Mouse (Mus musculus) left cerebral cortex, adult 2 months (tissue): Measurements from ENCODE around the gene Gm10447. TPM values are rescaled to one million over a fixed set of nuclear protein-coding genes. Genes with fewer than 3 reads are reported as not detected.

Source experiments
- DNase-seq, 2 experiments: peaks; one replicate each; pipeline ENCODE4 v3.0.0; 2021 to 2022; ENCODE audit warnings: low spot score in 2 of 2, mixed read lengths in 1 of 2; ENCODE audit errors: extremely low spot score in 1 of 2
- H3K27ac ChIP-seq: fragments of 200-600 bp; 2 replicates; pipeline ENCODE4 v1.8.1; 2022
- H3K4me3 ChIP-seq: fragments of 200-600 bp; 2 replicates; pipeline ENCODE4 v1.8.1; 2022
- CTCF ChIP-seq: fragments of 200-600 bp; IDR thresholded peaks from 2 replicates; pipeline ENCODE4 v1.8.1; 2022; ENCODE audit warnings: antibody characterized with exemption, mild to moderate bottlenecking, moderate library complexity
- intact Hi-C: fragments of 180-260 bp; cut with DNase I; formaldehyde crosslinking; loops from one replicate; pipeline ENCODE4 v1.15.1; 2025
- total RNA-seq, 2 experiments: library from RNA; stranded (reverse); gene quantifications; 2 replicates each; pipeline ENCODE4 v1.2.3; 2021

Gm10447 gene
- total RNA-seq, 2 experiments from 2014 or later = 0.33 to 0.34 TPM

DNA sequence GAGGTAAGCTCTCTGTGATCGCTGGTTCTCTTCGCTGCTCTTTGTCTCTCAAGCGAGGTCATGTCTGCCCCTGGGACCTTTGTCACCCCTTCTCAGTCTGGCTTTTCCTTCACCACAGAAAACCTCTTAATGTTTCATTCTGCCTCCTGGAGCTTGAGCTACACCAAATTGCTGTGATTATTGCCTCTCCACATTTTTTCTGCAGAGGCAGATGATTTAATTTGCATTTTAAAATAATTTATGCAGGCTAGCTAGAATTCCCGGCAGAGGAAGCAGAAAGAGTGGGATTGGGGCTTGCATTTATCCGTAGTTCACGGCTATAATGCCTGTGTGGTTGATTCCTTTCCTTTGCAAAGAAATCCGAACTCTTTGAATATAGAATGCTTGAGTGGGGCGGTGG, 18.7 kb upstream of the Gm10447 start:
- TF ChIP-seq CTCF = no peak
- H3K27ac ChIP-seq = peak overlapping the region; percentile 79
- peak overlapping the region; percentile 28 for H3K4me3 ChIP-seq
- no peak for DNase-seq
- intact Hi-C loops = no loop called here

DNA sequence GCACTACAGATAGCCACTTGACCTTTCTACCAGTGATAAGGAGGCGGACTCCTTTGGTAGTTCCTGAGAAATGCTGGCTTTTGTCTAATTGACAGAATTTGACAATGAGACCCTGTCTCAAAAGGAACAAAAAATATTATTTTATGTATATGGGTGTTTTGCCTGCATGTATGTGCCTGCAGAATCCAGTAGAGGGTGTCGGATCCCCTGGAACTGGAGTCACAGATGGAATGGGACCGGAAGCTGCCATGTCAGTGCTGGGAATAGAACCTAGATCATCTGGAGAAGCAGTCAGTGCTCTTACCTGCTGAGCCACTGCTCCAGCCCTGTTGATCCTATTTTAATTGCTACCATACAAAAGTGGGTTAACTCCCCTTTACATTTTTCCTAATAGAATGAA, 15.8 kb upstream of the Gm10447 start:
- no peak overlapping the region for H3K27ac ChIP-seq
- no peak overlapping the region for H3K4me3 ChIP-seq
- intact Hi-C loops = loop anchor here (5.0 kb wide), 1 partner anchor 95 kb away; the partner anchor contains the start of gene Kif3a
- TF ChIP-seq CTCF = peak; percentile 39
- no peak for DNase-seq

DNA sequence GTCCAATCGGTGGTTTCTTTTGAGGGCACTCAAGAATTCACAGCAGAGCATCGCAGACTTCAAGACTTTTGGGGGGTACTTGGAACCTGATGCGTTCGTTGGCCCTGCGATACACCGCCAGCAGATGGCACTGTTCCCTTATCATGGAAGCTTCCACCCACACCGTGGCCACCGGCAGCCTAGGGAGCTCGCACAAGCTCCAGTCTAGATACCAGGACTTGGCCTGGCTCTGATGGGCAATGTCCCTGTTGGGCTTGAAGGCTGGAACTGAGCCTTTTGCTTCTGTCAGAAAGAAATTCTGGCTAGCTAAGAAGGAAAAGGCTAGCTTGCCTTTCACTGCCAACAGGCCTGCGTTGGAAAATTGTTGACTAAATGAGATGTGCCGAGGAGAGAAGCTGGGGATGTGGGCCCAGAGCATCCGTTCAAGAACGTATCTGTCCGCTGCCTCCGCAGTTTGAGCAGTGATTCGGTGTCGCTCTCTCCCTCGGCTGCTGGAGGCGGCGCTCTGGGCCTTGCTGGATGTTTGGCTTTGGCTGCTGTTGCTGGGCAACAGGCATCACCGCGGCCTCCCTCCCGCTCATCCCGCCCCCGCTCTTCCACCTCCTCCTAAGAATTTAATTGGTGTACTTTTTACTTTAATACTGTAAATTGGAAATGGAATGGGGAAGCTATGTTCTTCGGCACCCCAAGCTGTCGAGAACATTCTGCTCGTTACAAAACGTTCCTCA, 13.2 kb upstream of the Gm10447 start, which contains the start of gene Gm9837:
Gene Gm9837 (minus strand): TSS at position 512 of the 728 bp plus-strand sequence.
- intact Hi-C loops = loop anchor here (1.0 to 10.0 kb wide), 7 partner anchors 27 to 375 kb away; partner anchors contain the start of gene Kif3a
- peak; percentile 92 for TF ChIP-seq CTCF
- Histone ChIP-seq H3K4me3 (peak within 1 kb of the TSS; percentile 29), H3K27ac (peak within 1 kb of the TSS; percentile 85)
- peak; percentile 91 to 94 for DNase-seq

DNA sequence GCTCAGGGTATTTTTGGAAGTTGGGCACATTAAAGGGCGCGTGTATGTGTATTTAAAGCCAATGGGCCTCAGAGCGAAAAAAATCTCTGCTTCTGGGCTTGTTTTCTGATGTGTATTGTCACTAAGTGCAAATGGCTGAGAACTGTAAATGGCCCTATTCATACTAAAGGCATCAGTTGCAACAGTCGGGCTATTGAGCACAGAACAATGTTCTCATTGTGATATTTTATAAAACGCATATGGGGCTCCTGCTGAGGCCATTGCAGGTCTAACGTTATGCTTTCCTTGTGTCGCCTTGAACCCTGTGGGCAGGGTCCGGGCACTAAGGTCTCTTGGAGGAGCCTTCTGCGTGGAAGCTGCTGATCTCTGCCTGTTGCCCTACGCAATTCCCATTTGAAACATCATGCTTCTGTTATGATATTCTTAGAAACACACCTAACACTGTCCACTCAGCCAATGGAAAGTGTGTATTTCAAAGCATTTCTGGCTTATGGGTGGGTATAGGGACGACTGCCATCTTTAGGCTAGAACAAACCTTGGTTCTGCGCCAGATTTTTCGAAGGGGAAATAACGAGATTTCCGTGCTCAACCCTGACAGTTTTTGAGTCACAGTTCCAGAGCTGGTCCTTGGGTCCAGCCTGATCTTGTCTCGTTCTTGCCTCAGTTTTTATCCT, 12.5 kb upstream of the Gm10447 start:
- intact Hi-C loops = loop anchor here (10.0 kb wide), 1 partner anchor 375 kb away; no protein-coding TSS in a partner anchor
- H3K27ac ChIP-seq = peak overlapping the region; percentile 85
- no peak overlapping the region; the same call in 1 of the 2 replicates for H3K4me3 ChIP-seq
- TF ChIP-seq CTCF = no peak
- peak in 1 of 2 experiments; percentile 33 for DNase-seq

DNA sequence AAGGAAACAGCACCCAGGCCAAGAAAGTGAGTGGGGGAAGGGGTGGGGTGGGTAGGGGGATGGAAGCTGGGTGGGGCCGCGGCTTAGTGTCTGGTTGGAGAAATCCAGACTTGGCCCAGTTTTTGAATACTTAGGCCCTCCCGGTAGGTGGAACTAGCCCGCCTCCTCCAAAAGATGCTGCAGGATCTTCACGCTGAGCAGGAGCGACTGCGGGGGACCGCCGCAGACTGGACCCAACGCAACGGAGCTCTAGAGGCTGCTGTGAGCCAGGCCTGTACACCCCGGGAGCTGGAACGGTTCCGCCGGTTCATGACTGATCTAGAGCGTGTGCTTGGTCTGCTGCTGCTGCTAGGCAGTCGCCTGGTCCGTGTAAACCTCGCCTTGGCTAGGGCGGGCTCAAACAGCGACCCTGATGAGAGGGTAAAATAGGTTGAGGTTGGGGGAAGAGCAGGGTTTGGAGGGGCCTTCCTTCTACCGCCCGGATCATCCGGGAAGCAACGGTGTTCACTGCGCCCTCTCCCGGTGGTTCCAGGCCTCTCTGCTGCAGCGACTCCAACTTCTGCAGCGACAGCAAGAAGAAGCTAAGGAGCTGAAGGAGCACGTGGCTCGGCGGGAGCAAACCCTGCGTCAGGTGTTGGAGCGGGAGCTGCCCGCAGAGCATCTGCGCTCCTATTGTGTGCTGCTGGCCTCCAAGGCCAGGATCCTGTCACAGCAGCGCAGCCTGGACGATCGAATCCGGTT, 9.5 kb upstream of the Gm10447 start:
- Histone ChIP-seq H3K4me3 (peak overlapping the region; percentile 38), H3K27ac (peak overlapping the region; percentile 77)
- peak; percentile 85 for TF ChIP-seq CTCF
- DNase-seq = peak; percentile 85 to 86
- intact Hi-C loops = loop anchor here (10.0 kb wide), 1 partner anchor 378 kb away; no protein-coding TSS in a partner anchor

DNA sequence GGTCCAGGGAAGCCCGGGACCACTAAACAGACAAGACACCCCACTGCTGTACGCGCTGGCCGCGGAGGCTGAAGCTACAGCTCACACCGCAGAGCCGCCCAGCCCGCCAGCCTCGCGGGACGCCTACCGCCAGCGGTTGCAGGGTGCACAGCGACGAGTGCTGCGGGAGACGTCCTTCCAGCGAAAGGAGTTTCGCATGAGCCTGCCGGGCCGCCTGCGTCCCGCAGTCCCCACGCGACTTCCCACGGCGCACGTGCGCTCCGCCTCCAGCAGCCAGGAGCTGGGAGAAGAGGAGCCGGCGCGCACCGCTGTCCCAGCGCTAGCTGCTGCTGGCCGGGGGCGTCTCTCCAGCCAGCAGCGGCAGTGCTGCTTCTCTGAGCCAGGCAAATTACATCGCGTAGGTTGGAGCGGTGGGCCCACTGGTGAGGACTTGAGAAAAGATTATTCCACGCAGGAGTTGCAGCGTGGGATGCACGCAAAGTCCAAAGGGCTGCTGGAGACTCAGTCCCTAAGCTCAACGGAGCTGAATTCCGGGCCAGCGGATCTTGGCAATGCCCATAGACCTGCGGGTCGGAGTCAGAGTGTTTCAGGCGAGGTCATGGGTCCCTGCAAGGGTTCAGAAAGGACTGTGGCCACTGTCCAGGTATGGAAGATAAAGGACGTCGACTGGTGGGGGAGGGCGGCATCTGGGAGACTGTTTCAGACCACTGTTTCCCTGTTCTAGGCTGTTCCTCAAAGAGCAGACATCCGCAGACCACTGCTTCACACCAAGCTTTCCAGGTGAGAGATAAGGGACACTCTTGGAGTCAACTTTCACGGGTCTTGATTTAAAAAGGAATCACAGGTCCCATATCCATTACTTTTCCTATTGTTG, 6.9 kb upstream of the Gm10447 start:
- DNase-seq = peak; percentile 75 to 78
- H3K27ac ChIP-seq = peak overlapping the region; percentile 74
- H3K4me3 ChIP-seq = peak overlapping the region; percentile 49
- TF ChIP-seq CTCF = no peak
- intact Hi-C loops = loop anchor here (10.0 kb wide), 1 partner anchor 381 kb away; no protein-coding TSS in a partner anchor

DNA sequence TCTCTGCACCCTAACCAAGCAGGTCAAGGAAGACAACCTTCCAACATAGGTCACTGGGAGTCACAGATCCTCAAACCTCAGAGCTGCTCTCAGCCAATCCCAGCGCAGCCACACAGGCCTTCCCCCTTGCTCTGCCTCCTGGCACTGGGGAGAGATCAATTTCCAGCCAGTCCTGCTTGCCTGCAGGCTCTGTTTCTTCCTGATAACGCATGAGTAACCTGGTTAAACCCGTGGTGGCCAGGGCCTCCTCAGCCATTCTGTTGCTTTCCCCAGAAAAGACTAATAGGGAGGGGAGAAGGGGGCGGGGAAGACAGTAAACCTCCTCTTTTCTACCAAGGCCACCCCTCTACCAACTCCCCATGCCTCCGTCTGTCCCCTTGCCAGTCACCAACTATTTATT, 4.8 kb upstream of the Gm10447 start:
- Histone ChIP-seq H3K4me3 (no peak overlapping the region), H3K27ac (no peak overlapping the region)
- no peak for TF ChIP-seq CTCF
- intact Hi-C loops = loop anchor here (10.0 kb wide), 1 partner anchor 383 kb away; no protein-coding TSS in a partner anchor
- no peak for DNase-seq

DNA sequence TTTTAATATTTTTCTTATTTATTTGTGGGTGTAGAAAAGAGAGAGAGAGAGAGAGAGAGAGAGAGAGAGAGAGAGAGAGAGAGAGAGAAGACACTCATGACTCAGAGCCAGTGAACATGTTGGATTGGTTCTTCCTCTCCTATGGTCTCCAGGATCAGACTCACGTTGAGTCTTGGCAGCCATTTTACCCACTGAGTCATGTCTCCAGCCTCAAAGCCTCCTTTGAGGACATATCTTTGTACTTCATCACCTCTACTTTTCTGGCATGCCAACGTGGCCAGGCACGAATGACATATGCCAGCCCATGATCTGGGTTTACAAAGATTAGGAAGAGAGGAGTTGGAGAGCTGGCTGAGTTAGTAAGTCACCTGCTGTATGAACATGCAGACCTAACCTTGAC, 3.3 kb upstream of the Gm10447 start:
- H3K4me3 ChIP-seq = no peak overlapping the region
- no peak for DNase-seq
- intact Hi-C loops = loop anchor here (10.0 kb wide), 1 partner anchor 385 kb away; no protein-coding TSS in a partner anchor
- no peak overlapping the region for H3K27ac ChIP-seq
- TF ChIP-seq CTCF = no peak

DNA sequence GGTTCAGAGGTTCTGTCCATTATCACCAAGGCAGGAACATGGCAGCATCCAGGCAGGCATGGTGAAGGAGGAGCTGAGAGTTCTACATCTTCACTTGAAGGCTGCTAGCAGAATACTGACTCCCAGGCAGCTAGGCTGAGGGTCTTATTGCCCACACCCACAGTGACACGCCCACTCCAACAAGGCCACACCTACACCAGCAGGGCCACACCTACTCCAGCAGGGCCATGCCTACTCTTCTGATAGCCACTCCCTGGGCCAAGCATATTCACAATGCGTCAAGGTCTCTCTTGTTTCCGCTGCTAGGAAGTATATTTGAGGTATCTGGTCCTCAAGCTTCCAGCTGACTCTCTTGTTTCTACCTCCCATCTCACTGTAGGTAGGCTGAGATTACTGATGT, 2.1 kb upstream of the Gm10447 start:
- no peak for DNase-seq
- no peak for TF ChIP-seq CTCF
- intact Hi-C loops = loop anchor here (10.0 kb wide), 1 partner anchor 1044 kb away; no protein-coding TSS in a partner anchor

DNA sequence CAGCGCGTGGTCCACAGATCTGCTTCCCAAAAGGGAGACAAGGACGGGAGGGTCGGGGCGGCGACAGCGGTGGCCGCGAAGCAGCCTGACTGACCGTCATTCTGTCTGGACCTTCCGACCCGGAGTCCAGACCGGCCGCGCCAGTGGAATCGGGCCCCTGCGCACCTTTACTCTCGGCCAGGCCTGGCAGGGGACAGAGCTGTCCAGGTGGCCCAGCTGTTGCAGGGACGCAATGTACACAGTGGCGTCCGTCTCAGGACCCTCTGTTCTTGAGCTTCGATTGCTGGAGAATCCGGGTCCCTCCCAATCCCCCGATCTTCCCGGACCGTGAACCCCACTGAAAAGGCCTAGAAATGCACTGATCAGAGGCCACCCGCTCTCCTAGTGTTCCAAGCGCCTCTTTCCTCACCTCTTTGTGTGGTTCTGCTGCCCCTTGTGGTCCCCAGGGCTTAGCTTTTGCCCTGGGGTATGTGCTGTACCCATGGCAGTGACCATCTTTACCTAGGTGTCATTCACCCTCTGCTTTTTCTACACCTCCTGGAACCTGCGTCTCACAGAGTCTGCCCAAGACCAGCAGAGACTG, 553 bp upstream of the Gm10447 start:
- DNase-seq = no peak
- Histone ChIP-seq H3K4me3 (peak overlapping the region; percentile 60), H3K27ac (peak overlapping the region; percentile 71)
- intact Hi-C loops = loop anchor here (10.0 kb wide), 1 partner anchor 1043 kb away; no protein-coding TSS in a partner anchor
- peak; percentile 21 for TF ChIP-seq CTCF

More for the DNA sequence above, 2.1 kb upstream of the Gm10447 start:
- H3K27ac ChIP-seq = no peak overlapping the region
- H3K4me3 ChIP-seq = no peak overlapping the region
